Mouse (Mus musculus) CH12.LX (cell line): ENCODE data around the gene Ifnar1.

ENCODE experiments used
- CHD2 ChIP-seq: IDR thresholded peaks from 2 replicates; pipeline ENCODE4 v1.6.1; 2011; ENCODE audit warnings: low read length, improper control_type of control experiment
- E2F4 ChIP-seq: IDR thresholded peaks from 2 replicates; pipeline ENCODE4 v1.6.1; 2011; ENCODE audit warnings: low read depth, low read length, improper control_type of control experiment; ENCODE audit not compliant: insufficient replicate concordance
- EP300 ChIP-seq: IDR thresholded peaks from 2 replicates; pipeline ENCODE4 v1.6.1; 2011; ENCODE audit warnings: low read length, improper control_type of control experiment
- GABPA ChIP-seq: IDR thresholded peaks from 2 replicates; pipeline ENCODE4 v1.6.1; 2012; ENCODE audit warnings: low read depth, low read length, improper control_type of control experiment, inconsistent platforms; ENCODE audit not compliant: insufficient replicate concordance
- MYC ChIP-seq: IDR thresholded peaks from 2 replicates; pipeline ENCODE4 v1.6.1; 2011; ENCODE audit warnings: low read depth, mild to moderate bottlenecking, improper control_type of control experiment, low read length
- POLR2A ChIP-seq: IDR thresholded peaks from 2 replicates; pipeline ENCODE4 v1.6.1; 2011; ENCODE audit warnings: low read depth, mild to moderate bottlenecking, improper control_type of control experiment, low read length
- TBP ChIP-seq: conservative IDR thresholded peaks from 2 replicates; pipeline ENCODE4 v1.6.1; 2011; ENCODE audit warnings: low read depth, low read length, improper control_type of control experiment
- USF1 ChIP-seq: IDR thresholded peaks from 2 replicates; pipeline ENCODE4 v1.6.1; 2014; ENCODE audit warnings: low read depth, mild to moderate bottlenecking, inconsistent platforms, low read length, improper control_type of control experiment
- ZMIZ1 ChIP-seq: IDR thresholded peaks from 2 replicates; pipeline ENCODE4 v1.6.1; 2012; ENCODE audit warnings: low read depth, mild to moderate bottlenecking, inconsistent platforms, low read length, improper control_type of control experiment

DNA sequence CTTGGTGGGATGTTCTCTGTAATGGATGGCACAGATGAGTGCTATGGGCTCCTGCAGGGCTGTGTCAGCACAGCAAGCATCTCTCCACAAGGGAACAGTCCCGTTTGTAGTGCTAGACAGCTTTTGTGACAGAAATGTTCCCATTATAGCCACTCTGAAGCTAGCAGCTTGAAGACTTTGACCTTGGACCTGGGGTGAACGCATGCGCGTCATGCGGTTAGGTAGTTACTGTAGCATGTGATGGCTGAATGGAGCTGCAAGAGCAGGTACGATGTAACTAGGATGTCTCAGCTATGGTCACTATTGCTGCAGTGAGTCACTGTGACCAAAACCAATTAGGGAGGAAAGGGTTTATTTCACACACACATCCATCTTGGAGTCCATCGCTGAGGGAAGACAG is 13.0 kb downstream of the Ifnar1 start:
- TF ChIP-seq GABPA (no peak), USF1 (no peak), E2F4 (no peak), ZMIZ1 (no peak), POLR2A (no peak), TBP (no peak), CHD2 (no peak), MYC (no peak), EP300 (no peak)
